Mouse (Mus musculus) thymus, postnatal 0 days (tissue): Measurements from ENCODE around the gene Sde2. TPM values are rescaled to one million over a fixed set of nuclear protein-coding genes. Genes with fewer than 3 reads are reported as not detected.
"Not testable (repeated sequence)": the region's sequence is repeated elsewhere in the genome, so short reads cannot be mapped to it uniquely, and the experiment has no call there.

Experiments used
- DNase-seq: peaks from one replicate; pipeline ENCODE4 v3.0.0-alpha.2; 2015; ENCODE audit warnings: low spot score
- polyA plus RNA-seq: library from polyadenylated mRNA; unstranded; fragments of >200 nt; fragmentation: Nextera tagmentation; extraction: Ambion mirVana; gene quantifications from 2 replicates; pipeline ENCODE4 v1.2.1, GENCODE M21; 2015

Sde2 gene
- polyA plus RNA-seq, 1 experiment from 2014 or later = 38.7 TPM

DNA sequence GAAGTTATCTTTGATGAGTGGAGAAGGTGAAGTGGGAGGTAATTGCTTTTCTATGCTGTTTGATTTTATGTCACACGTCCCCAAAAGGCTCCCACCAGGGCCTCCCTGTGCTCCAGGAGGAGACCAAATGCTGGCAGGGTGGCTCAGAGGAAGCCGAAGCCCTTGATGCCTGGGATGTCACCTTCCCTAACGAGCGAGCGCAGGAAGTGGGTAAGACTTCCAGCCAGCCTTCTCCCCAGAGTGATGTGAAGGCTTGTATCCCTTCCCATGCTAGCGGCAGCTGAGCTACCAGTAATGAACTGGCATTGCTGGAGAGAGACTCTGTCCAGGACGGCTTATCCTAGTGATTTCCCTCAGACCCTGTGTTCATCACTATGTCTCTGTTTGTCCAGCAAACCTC, 32.8 kb downstream of the Sde2 start:
- DNase-seq = peak; percentile 60

DNA sequence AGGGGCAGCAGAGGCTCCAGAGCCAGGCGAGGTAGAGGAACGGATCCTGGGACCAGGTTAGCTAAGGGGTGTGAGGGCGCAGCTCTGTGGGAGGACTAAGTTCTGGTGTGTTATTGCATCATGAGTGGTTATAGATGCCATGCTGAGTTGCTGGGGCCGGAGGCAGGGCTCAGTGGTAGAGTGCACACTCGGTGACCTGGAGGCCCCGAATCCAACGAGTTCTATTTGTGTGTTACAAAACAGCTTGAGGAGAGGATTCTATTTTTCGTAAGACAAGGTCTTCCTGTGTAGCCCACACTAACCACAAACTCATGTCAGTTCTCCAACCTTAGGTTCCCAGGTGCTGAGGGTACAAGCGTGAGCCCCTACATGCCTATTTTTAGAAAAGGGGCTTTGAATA, 33.6 kb downstream of the Sde2 start:
- peak; percentile 81 for DNase-seq

DNA sequence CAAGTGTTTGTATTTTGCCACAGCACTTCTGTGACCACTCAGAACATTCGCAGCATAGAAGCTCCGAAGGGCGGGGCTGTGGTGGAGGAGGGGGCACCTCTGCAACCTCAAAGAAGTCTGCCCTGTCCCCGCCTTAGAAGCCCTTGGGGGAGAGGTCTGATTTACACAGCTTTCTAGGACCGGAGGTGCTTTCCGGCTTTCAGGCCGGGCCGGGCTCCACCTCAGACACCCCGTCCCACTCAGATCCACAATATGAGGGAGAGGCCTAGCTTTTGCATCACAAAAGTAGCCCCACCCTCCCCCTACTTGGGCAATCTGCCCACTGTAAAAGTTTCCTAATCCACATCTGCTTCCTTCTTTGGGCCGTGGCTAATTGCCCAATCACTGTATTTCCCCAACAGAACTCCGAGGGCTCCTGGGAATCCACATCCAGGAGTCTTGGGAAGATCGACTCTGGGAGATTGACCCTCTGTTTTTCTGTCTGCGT, 37.7 kb downstream of the Sde2 start:
- no peak for DNase-seq

DNA sequence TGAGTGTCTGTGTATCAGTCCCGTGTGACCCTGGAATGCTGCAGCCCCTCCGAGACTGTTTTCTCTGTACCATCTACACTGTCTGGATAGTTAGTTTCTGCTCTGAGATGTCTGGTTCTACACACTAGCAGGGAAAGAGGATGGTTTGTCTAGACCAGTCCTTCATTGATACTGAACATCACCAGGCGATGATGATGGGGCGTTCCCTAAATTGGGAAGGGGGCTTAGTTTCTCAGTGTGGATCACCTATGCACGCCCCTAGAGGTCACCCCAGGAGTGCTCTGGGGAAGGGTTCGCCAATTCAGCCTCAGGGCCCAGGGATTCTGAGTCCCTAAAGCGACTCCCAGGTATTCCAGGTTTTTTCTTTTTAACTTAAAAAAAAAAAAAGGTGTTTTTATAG, 38.2 kb downstream of the Sde2 start:
- no peak for DNase-seq

DNA sequence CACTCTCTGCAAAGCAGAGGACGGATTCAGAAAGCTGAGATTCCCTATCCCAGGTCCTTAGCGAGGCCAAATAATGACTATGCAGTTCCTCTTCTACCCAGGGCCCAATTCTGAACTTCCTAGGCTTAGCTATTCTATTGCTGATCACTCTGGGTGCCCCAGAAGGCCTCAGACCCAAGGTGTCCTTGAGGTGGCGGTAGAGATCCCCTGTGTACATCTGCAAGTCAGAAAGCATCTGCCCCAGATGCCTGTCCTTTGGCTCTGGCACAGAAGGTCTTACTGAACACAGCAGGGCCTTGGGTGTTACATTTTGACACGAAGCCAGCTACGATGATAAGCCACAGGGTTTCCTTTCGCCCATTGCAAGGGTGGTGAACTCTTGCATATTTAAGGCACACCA, 38.9 kb downstream of the Sde2 start:
- DNase-seq = peak; percentile 74

DNA sequence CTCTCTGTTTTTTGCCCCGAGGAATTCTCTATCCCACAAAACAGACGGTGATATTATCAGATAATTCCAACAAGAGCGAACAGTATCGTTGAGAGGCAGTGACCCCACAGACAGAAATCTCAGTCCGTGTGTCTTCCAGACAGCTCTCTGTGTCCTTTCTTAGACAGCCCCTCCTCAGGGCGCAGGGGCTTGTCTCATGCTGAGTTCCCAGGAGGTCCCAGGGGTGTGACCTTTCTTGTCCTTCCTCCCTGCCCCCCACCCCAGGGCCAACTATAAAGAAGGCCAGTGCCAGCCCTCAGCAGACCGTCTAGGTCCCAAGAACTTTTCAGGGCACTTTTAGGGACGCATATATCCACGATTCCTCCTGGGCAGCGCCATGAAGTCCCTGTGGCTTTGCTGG, 41.9 kb downstream of the Sde2 start, which contains the start of gene Lefty2:
Lefty2 (plus strand) TSS at position 301 of the 400 bp plus-strand sequence.
- DNase-seq = no peak

DNA sequence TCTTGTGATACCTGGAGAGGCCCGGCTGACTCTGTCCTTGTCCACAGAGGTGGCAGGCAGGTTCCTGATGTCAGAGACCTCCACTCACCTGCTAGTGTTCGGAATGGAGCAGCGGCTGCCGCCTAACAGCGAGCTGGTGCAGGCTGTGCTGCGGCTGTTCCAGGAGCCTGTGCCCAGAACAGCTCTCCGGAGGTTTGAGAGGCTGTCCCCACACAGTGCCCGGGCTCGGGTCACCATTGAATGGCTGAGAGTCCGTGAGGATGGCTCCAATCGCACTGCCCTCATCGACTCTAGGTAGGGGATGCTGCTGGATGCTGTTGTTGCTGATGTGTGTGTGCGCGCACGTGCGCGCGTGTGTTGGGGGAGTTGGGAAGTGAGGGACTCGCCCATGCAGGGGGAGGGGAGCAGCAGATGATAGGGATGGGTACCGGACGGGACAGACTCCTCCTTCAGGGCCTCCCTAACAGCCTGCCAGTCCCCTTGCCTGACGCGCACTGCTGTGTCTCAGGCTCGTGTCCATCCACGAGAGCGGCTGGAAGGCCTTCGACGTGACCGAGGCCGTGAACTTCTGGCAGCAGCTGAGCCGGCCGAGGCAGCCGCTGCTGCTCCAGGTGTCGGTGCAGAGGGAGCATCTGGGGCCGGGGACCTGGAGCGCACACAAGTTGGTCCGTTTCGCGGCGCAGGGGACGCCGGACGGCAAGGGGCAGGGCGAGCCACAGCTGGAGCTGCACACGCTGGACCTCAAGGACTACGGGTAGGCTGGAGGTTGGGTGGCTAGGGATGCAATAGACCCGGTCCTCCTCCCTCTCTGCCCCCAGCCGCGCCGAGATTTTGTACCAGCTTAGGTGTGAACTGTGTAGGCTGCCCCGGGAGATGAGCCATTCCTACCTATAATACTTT, 43.4 kb downstream of the Sde2 start:
- not testable (repeated sequence) for DNase-seq

DNA sequence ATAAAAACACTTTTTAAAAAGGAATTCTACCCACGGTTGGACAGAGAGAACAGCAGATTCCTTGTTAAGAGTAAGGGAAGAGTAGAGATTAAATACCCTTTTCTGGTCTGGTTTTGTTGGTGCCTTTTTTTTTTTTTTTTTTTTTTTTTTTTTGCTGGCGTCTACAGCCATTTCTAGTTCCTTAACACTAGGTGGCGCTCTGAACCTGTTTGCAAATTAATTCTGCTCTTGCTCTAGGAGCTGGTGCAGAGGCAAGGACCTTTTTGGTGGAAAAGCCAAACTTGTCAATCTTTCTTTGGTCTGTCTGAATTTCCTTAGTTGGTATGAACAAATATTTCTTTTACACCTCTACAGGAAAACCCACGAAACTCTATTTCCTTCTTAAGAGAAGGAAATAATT, 50.2 kb downstream of the Sde2 start:
- peak; percentile 81 for DNase-seq

DNA sequence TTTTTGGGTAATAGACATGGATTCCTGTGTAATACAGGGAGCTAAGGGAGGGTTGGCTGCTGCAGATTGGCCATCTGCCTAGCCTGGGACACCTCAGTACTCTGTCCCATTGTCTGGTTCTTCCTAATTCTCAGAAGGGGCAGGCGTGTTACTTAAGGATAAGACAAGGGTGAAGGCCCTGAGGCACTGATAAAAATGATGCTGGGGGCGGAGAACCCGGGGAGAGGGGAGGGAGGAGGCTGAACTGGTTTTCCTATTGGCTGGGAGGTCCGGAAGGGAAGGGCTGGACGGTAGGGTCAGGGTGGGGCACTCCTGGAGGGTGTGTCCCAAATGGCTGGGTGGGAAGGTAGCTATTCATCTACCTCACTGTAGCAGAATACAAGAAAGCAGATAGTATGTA, 52.0 kb downstream of the Sde2 start:
- DNase-seq = no peak

DNA sequence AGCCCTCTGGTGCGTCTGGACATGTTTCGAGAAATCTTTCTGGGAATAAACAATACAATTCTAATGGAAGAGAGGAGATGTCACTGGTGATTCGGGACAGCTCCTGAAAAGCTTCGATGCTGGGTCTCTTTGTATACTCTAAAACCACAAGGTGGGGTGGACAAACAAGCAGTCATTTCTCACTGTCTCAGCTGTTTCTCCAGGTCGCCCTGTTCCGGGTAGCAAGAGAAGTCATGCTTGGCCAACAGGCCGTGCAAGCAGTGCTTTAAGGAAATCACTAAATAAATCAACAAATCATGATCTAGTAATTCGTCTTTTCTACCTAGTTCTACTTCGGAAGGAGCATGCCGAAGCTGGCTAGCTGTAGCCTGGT, 52.7 kb downstream of the Sde2 start:
- no peak for DNase-seq

DNA sequence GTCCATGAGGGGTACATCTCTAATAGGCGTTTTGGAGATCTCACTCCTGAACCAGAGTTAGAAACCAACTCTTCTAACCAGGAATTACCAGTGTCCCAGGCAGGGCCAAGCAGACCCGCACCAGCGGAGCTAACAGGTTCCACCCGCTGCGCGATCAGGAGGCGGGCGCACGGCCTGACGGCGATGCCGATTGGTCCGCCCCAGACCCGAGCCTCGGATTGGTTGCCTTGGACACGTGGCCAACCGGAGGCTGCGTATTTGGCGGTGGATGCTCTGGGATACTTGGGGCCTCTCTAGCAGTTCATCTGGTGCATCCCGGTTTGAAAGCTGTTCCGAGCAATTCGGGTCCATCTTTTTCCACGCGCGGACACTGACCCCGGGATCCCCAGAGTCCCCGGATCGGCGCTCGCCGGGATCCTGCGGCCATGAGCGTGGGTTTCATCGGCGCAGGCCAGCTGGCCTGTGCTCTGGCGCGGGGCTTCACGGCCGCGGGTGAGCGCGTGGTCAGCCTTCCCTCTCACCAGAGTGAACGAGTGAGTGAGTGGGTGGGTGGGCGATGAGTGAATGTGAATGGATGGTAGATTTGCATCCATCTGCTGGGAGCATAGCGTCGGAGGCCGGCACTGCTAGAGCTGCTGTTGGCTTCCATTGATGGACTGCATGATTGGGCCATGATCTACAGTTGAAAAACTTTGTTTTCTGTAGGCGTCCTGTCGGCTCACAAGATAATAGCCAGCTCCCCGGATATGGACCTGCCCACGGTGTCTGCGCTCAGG, 53.3 kb downstream of the Sde2 start, which contains the start of gene Pycr2:
Pycr2 (plus strand) TSS at position 255 of the 776 bp plus-strand sequence.
- DNase-seq = peak; percentile 95

DNA sequence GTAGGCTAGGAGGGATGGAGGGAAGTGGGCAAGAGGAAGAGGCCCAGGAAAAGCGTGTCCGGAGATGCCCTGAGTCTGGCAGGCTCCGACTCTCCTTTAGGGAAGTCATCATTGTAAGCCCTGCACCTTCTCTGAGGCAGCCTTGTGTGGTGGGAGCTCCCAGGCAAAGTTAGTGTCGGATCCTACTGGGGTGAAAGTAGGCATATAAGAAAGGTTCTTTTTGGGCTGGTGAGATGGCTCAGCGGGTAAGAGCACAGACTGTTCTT, 53.8 kb downstream of the Sde2 start:
- no peak for DNase-seq

DNA sequence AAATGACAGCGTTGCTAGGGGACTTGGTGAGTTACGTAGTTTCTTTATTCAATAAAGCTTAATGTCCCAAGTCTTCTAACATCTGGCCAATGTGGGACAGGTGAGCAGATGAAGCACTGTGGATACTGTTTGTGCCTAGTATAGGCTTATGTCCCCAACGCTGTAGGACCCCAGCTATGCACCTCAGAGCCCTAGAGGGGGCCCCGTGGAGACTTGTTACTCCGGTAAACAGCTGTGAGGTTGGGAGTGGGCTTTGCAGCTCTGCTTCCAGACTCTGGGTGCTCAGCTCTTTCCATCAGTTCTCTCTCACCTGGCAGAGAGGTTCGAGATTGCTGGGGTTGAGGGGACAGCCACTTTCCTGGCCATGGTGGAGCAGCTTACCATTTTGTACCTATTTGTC, 54.4 kb downstream of the Sde2 start:
- peak; percentile 57 for DNase-seq

DNA sequence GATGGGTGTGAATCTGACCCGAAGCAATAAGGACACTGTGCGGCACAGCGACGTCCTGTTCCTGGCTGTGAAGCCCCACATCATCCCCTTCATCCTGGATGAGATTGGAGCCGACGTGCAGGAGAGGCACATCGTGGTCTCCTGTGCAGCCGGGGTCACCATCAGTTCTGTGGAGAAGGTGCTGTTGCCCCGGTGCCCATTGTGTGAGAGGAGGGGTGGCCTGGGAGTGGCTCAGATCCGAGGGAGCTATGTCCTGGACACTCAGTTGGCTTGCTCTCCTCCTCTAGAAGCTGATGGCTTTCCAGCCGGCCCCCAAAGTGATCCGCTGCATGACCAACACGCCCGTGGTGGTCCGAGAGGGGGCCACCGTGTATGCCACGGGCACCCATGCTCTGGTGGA, 54.9 kb downstream of the Sde2 start:
- DNase-seq = no peak

DNA sequence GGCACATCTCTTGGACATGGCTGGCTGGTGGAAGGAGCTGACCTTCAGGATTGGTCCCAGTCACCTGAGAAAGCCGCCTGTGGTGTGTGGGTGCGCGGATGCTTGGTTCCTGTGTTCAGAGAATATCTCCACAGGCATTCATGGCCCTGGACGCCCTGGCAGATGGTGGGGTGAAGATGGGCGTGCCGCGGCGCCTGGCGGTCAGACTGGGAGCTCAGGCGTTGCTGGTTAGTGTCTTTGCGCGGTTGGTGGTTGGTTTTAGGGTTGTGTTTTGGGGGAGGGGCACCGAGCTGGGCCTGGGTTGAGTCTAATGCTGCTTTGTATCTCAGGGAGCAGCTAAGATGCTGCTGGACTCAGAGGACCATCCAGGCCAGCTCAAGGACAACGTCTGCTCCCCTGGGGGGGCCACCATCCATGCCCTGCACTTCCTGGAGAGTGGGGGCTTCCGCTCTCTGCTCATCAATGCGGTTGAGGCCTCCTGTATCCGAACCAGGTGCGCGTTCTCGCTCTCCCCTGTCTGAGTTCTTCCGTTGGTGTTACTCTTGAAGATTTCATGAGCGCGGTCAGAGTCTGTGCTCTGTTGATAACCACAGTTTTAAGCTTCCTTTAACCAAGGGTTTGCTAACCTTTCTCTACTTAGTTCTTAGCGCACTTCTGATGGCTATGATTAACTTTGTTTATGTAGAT, 55.7 kb downstream of the Sde2 start:
- peak; percentile 61 for DNase-seq

DNA sequence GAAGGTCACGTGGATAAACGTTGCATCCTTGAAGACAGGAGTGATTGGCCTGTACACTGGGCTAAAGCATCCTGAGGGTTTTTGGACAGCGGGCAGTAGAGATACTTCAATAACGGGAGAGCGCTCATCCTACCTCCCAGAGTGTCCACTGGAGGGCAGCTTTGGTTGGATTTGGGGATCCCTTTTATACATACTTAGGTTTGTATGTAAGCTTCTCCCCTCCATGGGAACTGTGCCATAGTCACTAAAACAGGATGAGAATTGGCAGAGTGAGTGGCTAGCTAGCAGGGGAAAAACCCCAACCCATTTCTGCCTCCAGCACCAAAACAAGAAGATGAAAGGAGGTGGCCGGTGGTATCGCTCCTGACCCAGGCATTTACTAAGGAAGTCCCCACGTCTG, 60.2 kb downstream of the Sde2 start:
- no peak for DNase-seq

DNA sequence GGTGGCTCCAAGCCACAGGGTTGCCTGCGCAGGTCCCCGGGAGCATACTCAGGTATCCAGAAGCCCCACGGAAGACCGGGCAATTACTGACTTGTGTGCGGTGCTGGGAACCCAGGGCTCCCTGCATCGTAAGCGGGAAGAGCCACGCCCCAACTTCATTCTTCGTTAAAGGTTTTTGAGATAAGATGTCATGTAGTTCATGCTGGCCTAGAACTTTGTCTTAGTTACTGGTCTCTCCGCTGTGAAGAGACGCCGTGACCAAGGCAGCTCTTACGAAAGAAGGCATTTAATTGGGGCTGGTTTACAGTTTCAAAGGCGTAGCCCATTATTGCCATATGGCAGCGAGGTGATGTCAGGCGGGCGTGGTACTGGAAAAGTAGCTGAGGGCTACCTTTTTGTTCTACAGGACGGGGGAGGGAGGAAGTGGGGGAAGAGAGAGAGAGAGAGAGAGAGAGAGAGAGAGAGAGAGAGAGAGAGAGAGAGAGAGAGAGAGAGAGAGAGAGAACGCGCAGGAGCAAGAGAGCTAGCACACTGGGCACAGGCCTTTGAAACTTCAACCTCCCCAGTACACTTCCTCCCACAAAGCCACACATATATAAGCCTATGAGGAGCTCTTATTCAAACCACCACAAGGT, 60.8 kb downstream of the Sde2 start:
- peak; percentile 63 for DNase-seq

DNA sequence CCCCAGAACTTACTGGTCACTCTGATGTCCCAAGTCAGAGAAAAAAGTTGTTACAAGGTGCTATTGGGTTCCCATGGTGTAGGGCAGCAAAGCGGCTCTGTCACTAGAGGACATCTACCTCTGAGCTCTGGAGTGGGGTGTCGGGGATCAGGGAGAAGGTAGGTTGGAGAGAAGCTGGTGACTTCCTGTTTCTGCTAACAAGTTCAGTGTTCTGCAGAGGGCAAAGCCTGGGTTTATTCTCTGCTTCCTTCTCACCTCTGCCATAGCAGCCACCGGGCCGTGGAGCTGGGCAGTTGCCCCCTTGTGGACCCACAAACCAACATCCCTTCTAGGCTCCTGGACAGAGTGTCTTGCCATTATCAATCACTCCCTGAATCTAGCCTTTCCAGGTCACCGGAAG, 61.9 kb downstream of the Sde2 start:
- DNase-seq = peak; percentile 42

DNA sequence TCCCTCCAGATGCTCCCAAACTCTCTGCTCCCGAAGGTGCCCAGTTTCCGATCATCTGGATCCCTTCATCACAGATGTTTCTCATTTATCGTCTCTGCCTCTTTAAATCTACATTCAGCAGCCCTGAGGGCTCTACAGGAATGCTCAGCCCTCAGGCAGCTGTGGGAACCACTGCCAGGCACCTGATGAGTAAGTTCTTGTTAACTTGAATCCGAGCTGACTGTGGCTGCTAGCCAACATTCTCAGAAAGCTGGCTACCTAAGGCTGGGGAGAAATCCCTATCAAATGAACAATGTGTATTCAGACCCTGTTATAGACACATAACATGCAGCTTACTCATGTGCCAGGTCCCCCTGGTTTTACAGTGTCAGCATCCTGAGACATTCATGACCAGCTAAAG, 62.9 kb downstream of the Sde2 start:
- no peak for DNase-seq

DNA sequence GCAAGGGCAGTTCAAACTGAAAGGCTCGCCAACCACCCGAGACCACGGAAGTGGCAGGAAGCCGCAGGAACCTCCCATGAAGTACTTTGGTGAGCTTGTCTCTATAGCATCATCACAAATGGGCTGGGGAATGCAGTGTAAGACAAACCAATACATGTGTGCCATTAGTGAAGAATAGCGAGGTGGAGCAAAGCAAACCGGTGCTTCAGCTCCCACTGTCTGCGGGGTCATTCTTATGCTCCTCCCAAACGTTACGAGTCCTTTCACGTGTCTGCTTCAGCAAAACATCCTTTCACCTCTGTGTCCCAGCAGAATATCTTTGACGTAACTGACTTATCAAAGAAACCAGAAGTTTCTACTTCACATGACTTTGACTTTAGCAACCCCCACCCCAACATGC, 65.5 kb downstream of the Sde2 start:
- DNase-seq = no peak

DNA sequence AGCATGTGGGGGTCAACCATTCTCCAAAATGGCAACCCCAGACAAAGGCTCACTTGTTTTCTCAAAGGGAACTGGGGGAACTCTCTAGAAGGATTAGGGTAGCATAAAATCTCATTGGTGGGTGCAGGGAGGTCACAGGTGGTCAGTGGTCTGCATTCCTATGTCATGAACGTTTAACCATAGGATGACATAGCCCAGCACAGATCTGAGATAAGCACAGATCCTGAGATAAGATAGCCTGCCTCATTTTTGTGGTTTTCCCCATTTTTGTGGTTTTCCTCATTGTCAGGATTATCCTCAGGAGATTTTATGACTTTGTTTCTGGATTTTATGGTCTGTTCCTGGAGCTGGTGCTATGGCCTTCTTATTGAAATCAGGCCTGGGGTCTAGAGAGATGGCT, 66.1 kb downstream of the Sde2 start:
- no peak for DNase-seq
